Mouse (Mus musculus) T-helper 1 cell (primary cell): ENCODE results near the gene Cyp1b1.

Experiments used
- in situ Hi-C: fragments of 300-600 bp; cut with MboI, MseI; formaldehyde crosslinking; loops from one replicate; pipeline ENCODE4 v1.15.1; 2025; ENCODE audit warnings: high pct_unique_total_duplicates

The Cyp1b1 gene

GRCm38 (mm10) chr17:79714368-79714895 lies 429 bp downstream of the Cyp1b1 start:
- in situ Hi-C loops: loop anchor here (25.0 kb wide), 1 partner anchor 473 kb away; no protein-coding TSS in a partner anchor

GRCm38 (mm10) chr17:79713643-79714367 lies 1.1 kb downstream of the Cyp1b1 start:
- in situ Hi-C loops: loop anchor here (25.0 kb wide), 1 partner anchor 473 kb away; no protein-coding TSS in a partner anchor

GRCm38 (mm10) chr17:79713276-79713642 lies 1.6 kb downstream of the Cyp1b1 start:
- in situ Hi-C loops: loop anchor here (25.0 kb wide), 1 partner anchor 474 kb away; no protein-coding TSS in a partner anchor

GRCm38 (mm10) chr17:79712536-79712935 lies 2.3 kb downstream of the Cyp1b1 start:
- in situ Hi-C loops: loop anchor here (25.0 kb wide), 1 partner anchor 475 kb away; no protein-coding TSS in a partner anchor

- in situ Hi-C loops: loop anchor here (25.0 kb wide), 1 partner anchor 475 kb away; no protein-coding TSS in a partner anchor
Measured at GRCm38 (mm10) chr17:79711944-79712343, 2.9 kb downstream of the Cyp1b1 start.

GRCm38 (mm10) chr17:79710246-79710842 lies 4.5 kb downstream of the Cyp1b1 start:
- in situ Hi-C loops: loop anchor here (25.0 kb wide), 1 partner anchor 477 kb away; no protein-coding TSS in a partner anchor

- in situ Hi-C loops: loop anchor here (25.0 kb wide), 1 partner anchor 478 kb away; no protein-coding TSS in a partner anchor
Measured at GRCm38 (mm10) chr17:79709718-79710117, 5.1 kb downstream of the Cyp1b1 start.

- in situ Hi-C loops: loop anchor here (25.0 kb wide), 1 partner anchor 479 kb away; no protein-coding TSS in a partner anchor
Measured at GRCm38 (mm10) chr17:79708168-79708567, 6.7 kb downstream of the Cyp1b1 start.

- in situ Hi-C loops: loop anchor here (25.0 kb wide), 1 partner anchor 481 kb away; no protein-coding TSS in a partner anchor
Measured at GRCm38 (mm10) chr17:79705671-79706455, 9.0 kb downstream of the Cyp1b1 start.

GRCm38 (mm10) chr17:79700871-79701270 lies 14.0 kb downstream of the Cyp1b1 start:
- in situ Hi-C loops: loop anchor here (25.0 kb wide), 1 partner anchor 486 kb away; no protein-coding TSS in a partner anchor

GRCm38 (mm10) chr17:79699197-79699596 lies 15.7 kb downstream of the Cyp1b1 start:
- in situ Hi-C loops: no loop called here

GRCm38 (mm10) chr17:79695541-79695940 lies 19.3 kb downstream of the Cyp1b1 start:
- in situ Hi-C loops: no loop called here

GRCm38 (mm10) chr17:79695106-79695505 lies 19.8 kb downstream of the Cyp1b1 start:
- in situ Hi-C loops: no loop called here

GRCm38 (mm10) chr17:79670837-79671236 lies 44.0 kb downstream of the Cyp1b1 start:
- in situ Hi-C loops: no loop called here

- in situ Hi-C loops: loop anchor here (5.0 kb wide), 1 partner anchor 173 kb away; no protein-coding TSS in a partner anchor
Measured at GRCm38 (mm10) chr17:79664106-79664417, 50.8 kb downstream of the Cyp1b1 start.

- in situ Hi-C loops: loop anchor here (5.0 kb wide), 1 partner anchor 174 kb away; no protein-coding TSS in a partner anchor
Measured at GRCm38 (mm10) chr17:79663393-79664105, 51.3 kb downstream of the Cyp1b1 start.

- in situ Hi-C loops: loop anchor here (5.0 kb wide), 1 partner anchor 175 kb away; no protein-coding TSS in a partner anchor
Measured at GRCm38 (mm10) chr17:79661848-79662247, 53.0 kb downstream of the Cyp1b1 start.

- in situ Hi-C loops: loop anchor here (5.0 kb wide), 1 partner anchor 176 kb away; no protein-coding TSS in a partner anchor
Measured at GRCm38 (mm10) chr17:79661387-79661786, 53.5 kb downstream of the Cyp1b1 start.

GRCm38 (mm10) chr17:79658863-79659262 lies 56.0 kb downstream of the Cyp1b1 start:
- in situ Hi-C loops: no loop called here

- in situ Hi-C loops: no loop called here
Measured at GRCm38 (mm10) chr17:79658452-79658851, 56.4 kb downstream of the Cyp1b1 start.

GRCm38 (mm10) chr17:79657785-79658184 lies 57.1 kb downstream of the Cyp1b1 start:
- in situ Hi-C loops: no loop called here
